Mouse (Mus musculus): ENCODE measurements at regions not wholly inside any gene's neighbourhood (a gene's known extent, or its start where the extent isn't known, plus 50 kb on each side); places are given as distances from the start of the nearest gene placed in this dataset.

GRCm38 (mm10) chr3:147963698-147964476, 1026.5 kb downstream of the Adgrl2 start:
- Histone ChIP-seq H3K27ac (ENCODE audit: low read depth, low read length) (no peak overlapping the region), H3K9me3 (ENCODE audit: control insufficient read depth, low read length) (no peaks in the 10 kb centered on the region), H3K36me3 (ENCODE audit: control insufficient read depth, insufficient read depth, low read length) (no peaks in the 10 kb centered on the region), H3K4me1 (replicated peaks; ENCODE audit: control insufficient read depth, insufficient read depth, low read length) (no peaks in the 10 kb centered on the region), H3K4me3 (ENCODE audit: low read depth, low read length) (no peak overlapping the region), H3K9ac (ENCODE audit: low read depth, low read length) (no peak overlapping the region), H3K4me2 (replicated peaks; ENCODE audit: low read depth, low read length) (no peak overlapping the region), H3K27me3 (ENCODE audit: control insufficient read depth, insufficient read depth, low read length) (no peaks in the 10 kb centered on the region)
- 23% methylated on average over 13 of the region's 13 CpGs for WGBS
- ATAC-seq (ENCODE audit: low FRiP score) (peak; percentile 10; the same call in 1 of the 2 replicates), DNase-seq (ENCODE audit: low spot score) (no peak)

GRCm38 (mm10) chr3:147948041-147948592, 1042.2 kb downstream of the Adgrl2 start:
- H3K4me2 ChIP-seq (replicated peaks; ENCODE audit: low read depth, low read length): no peak overlapping the region
- H3K9me3 ChIP-seq (ENCODE audit: control insufficient read depth, low read length): no peaks in the 10 kb centered on the region
- no peak overlapping the region for H3K27ac ChIP-seq (ENCODE audit: low read depth, low read length)
- no peaks in the 10 kb centered on the region for H3K36me3 ChIP-seq (ENCODE audit: control insufficient read depth, insufficient read depth, low read length)
- WGBS: 81% methylated on average over 13 of the region's 13 CpGs
- no peak for DNase-seq (ENCODE audit: low spot score)
- H3K9ac ChIP-seq (ENCODE audit: low read depth, low read length): no peak overlapping the region
- no peak for ATAC-seq (ENCODE audit: low FRiP score)
- no peak overlapping the region for H3K4me3 ChIP-seq (ENCODE audit: low read depth, low read length)
- H3K27me3 ChIP-seq (ENCODE audit: control insufficient read depth, insufficient read depth, low read length): no peaks in the 10 kb centered on the region
- no peaks in the 10 kb centered on the region for H3K4me1 ChIP-seq (replicated peaks; ENCODE audit: control insufficient read depth, insufficient read depth, low read length)

GRCm38 (mm10) chr3:147943314-147943713, 1047.0 kb downstream of the Adgrl2 start:
- Histone ChIP-seq H3K9me3 (ENCODE audit: control insufficient read depth, low read length) (no peaks in the 10 kb centered on the region), H3K4me1 (replicated peaks; ENCODE audit: control insufficient read depth, insufficient read depth, low read length) (no peaks in the 10 kb centered on the region), H3K9ac (ENCODE audit: low read depth, low read length) (no peak overlapping the region), H3K36me3 (ENCODE audit: control insufficient read depth, insufficient read depth, low read length) (no peaks in the 10 kb centered on the region), H3K4me3 (ENCODE audit: low read depth, low read length) (no peak overlapping the region), H3K27ac (ENCODE audit: low read depth, low read length) (no peak overlapping the region), H3K4me2 (replicated peaks; ENCODE audit: low read depth, low read length) (no peak overlapping the region), H3K27me3 (ENCODE audit: control insufficient read depth, insufficient read depth, low read length) (no peaks in the 10 kb centered on the region)
- 79% methylated on average over 4 of the region's 4 CpGs for WGBS
- DNase-seq (ENCODE audit: low spot score) (no peak), ATAC-seq (ENCODE audit: low FRiP score) (no peak)

GRCm38 (mm10) chr3:147930811-147931251, 1059.5 kb downstream of the Adgrl2 start:
- DNase-seq (ENCODE audit: low spot score): no peak
- WGBS: 79% methylated on average over 6 of the region's 6 CpGs
- H3K36me3 ChIP-seq (ENCODE audit: control insufficient read depth, insufficient read depth, low read length): no peaks in the 10 kb centered on the region
- no peak overlapping the region for H3K9ac ChIP-seq (ENCODE audit: low read depth, low read length)
- no peak overlapping the region for H3K4me3 ChIP-seq (ENCODE audit: low read depth, low read length)
- no peak for ATAC-seq (ENCODE audit: low FRiP score)
- H3K4me2 ChIP-seq (replicated peaks; ENCODE audit: low read depth, low read length): no peak overlapping the region
- no peak overlapping the region for H3K27ac ChIP-seq (ENCODE audit: low read depth, low read length)
- H3K27me3 ChIP-seq (ENCODE audit: control insufficient read depth, insufficient read depth, low read length): no peaks in the 10 kb centered on the region
- H3K4me1 ChIP-seq (replicated peaks; ENCODE audit: control insufficient read depth, insufficient read depth, low read length): no peaks in the 10 kb centered on the region
- no peaks in the 10 kb centered on the region for H3K9me3 ChIP-seq (ENCODE audit: control insufficient read depth, low read length)

- no peaks in the 10 kb centered on the region for H3K9me3 ChIP-seq (ENCODE audit: control insufficient read depth, low read length)
- no peak for ATAC-seq (ENCODE audit: low FRiP score)
These were observed 1068.0 kb downstream of the Ttll7 start for GRCm38 (mm10) chr3:147920181-147920580.

GRCm38 (mm10) chr3:147919701-147920100, 1067.5 kb downstream of the Ttll7 start:
- 81% methylated on average over 3 of the region's 3 CpGs for whole genome bisulfite sequencing

More at GRCm38 (mm10) chr3:147920181-147920580, 1068.0 kb downstream of the Ttll7 start:
- no peaks in the 10 kb centered on the region for H3K27me3 ChIP-seq (ENCODE audit: control insufficient read depth, insufficient read depth, low read length)
- H3K36me3 ChIP-seq (ENCODE audit: control insufficient read depth, insufficient read depth, low read length): no peaks in the 10 kb centered on the region
- H3K27ac ChIP-seq (ENCODE audit: low read depth, low read length): no peak overlapping the region
- no peak overlapping the region for H3K4me3 ChIP-seq (ENCODE audit: low read depth, low read length)
- H3K9ac ChIP-seq (ENCODE audit: low read depth, low read length): no peak overlapping the region
- no peak for DNase-seq (ENCODE audit: low spot score)
- H3K4me2 ChIP-seq (replicated peaks; ENCODE audit: low read depth, low read length): no peak overlapping the region
- WGBS: 84% methylated on average over 2 of the region's 2 CpGs
- H3K4me1 ChIP-seq (replicated peaks; ENCODE audit: control insufficient read depth, insufficient read depth, low read length): no peaks in the 10 kb centered on the region

GRCm38 (mm10) chr3:147919146-147919545, 1067.0 kb downstream of the Ttll7 start:
- H3K4me1 ChIP-seq (replicated peaks; ENCODE audit: control insufficient read depth, insufficient read depth, low read length): no peaks in the 10 kb centered on the region
- no peak overlapping the region for H3K9ac ChIP-seq (ENCODE audit: low read depth, low read length)
- no peak for ATAC-seq (ENCODE audit: low FRiP score)
- H3K36me3 ChIP-seq (ENCODE audit: control insufficient read depth, insufficient read depth, low read length): no peaks in the 10 kb centered on the region
- no peaks in the 10 kb centered on the region for H3K27me3 ChIP-seq (ENCODE audit: control insufficient read depth, insufficient read depth, low read length)
- DNase-seq (ENCODE audit: low spot score): no peak
- H3K9me3 ChIP-seq (ENCODE audit: control insufficient read depth, low read length): no peaks in the 10 kb centered on the region
- H3K4me2 ChIP-seq (replicated peaks; ENCODE audit: low read depth, low read length): no peak overlapping the region
- 83% methylated on average over 4 of the region's 4 CpGs for WGBS
- H3K27ac ChIP-seq (ENCODE audit: low read depth, low read length): no peak overlapping the region
- no peak overlapping the region for H3K4me3 ChIP-seq (ENCODE audit: low read depth, low read length)

More at GRCm38 (mm10) chr3:147919701-147920100, 1067.5 kb downstream of the Ttll7 start:
- Histone ChIP-seq H3K27ac (ENCODE audit: low read depth, low read length) (no peak overlapping the region), H3K9me3 (ENCODE audit: control insufficient read depth, low read length) (no peaks in the 10 kb centered on the region), H3K4me3 (ENCODE audit: low read depth, low read length) (no peak overlapping the region), H3K4me2 (replicated peaks; ENCODE audit: low read depth, low read length) (no peak overlapping the region), H3K27me3 (ENCODE audit: control insufficient read depth, insufficient read depth, low read length) (no peaks in the 10 kb centered on the region), H3K36me3 (ENCODE audit: control insufficient read depth, insufficient read depth, low read length) (no peaks in the 10 kb centered on the region), H3K4me1 (replicated peaks; ENCODE audit: control insufficient read depth, insufficient read depth, low read length) (no peaks in the 10 kb centered on the region), H3K9ac (ENCODE audit: low read depth, low read length) (no peak overlapping the region)
- no peak for ATAC-seq (ENCODE audit: low FRiP score)
- DNase-seq (ENCODE audit: low spot score): no peak

GRCm38 (mm10) chr3:147896751-147897150, 1044.6 kb downstream of the Ttll7 start:
- H3K4me2 ChIP-seq (replicated peaks; ENCODE audit: low read depth, low read length): no peak overlapping the region
- H3K9me3 ChIP-seq (ENCODE audit: control insufficient read depth, low read length): no peaks in the 10 kb centered on the region
- no peak for DNase-seq (ENCODE audit: low spot score)
- ATAC-seq (ENCODE audit: low FRiP score): no peak
- no peak overlapping the region for H3K4me3 ChIP-seq (ENCODE audit: low read depth, low read length)
- H3K27ac ChIP-seq (ENCODE audit: low read depth, low read length): no peak overlapping the region
- H3K36me3 ChIP-seq (ENCODE audit: control insufficient read depth, insufficient read depth, low read length): no peaks in the 10 kb centered on the region
- H3K27me3 ChIP-seq (ENCODE audit: control insufficient read depth, insufficient read depth, low read length): no peaks in the 10 kb centered on the region
- 66% methylated on average over 1 of the region's 1 CpGs for WGBS
- no peak overlapping the region for H3K9ac ChIP-seq (ENCODE audit: low read depth, low read length)
- H3K4me1 ChIP-seq (replicated peaks; ENCODE audit: control insufficient read depth, insufficient read depth, low read length): no peaks in the 10 kb centered on the region

GRCm38 (mm10) chr3:147891682-147892081, 1039.5 kb downstream of the Ttll7 start:
- Histone ChIP-seq H3K4me2 (replicated peaks; ENCODE audit: low read depth, low read length) (no peak overlapping the region), H3K27ac (ENCODE audit: low read depth, low read length) (no peak overlapping the region), H3K9ac (ENCODE audit: low read depth, low read length) (no peak overlapping the region), H3K9me3 (ENCODE audit: control insufficient read depth, low read length) (no peaks in the 10 kb centered on the region), H3K36me3 (ENCODE audit: control insufficient read depth, insufficient read depth, low read length) (no peaks in the 10 kb centered on the region), H3K4me3 (ENCODE audit: low read depth, low read length) (no peak overlapping the region), H3K4me1 (replicated peaks; ENCODE audit: control insufficient read depth, insufficient read depth, low read length) (no peaks in the 10 kb centered on the region), H3K27me3 (ENCODE audit: control insufficient read depth, insufficient read depth, low read length) (no peaks in the 10 kb centered on the region)
- WGBS: 75% methylated on average over 5 of the region's 5 CpGs
- DNase-seq (ENCODE audit: low spot score) (no peak), ATAC-seq (ENCODE audit: low FRiP score) (no peak)

All from hindbrain, embryonic 11.5 days (tissue).